Mouse (Mus musculus) thymus, adult 2 months (tissue): ENCODE results near the gene Ncapd3. TPM values are rescaled to one million over a fixed set of nuclear protein-coding genes. Genes with fewer than 3 reads are reported as not detected.

Source experiments
- DNase-seq: peaks from one replicate; pipeline ENCODE4 v3.0.0; 2021
- H3K27ac ChIP-seq: fragments of 200-500 bp; 2 replicates; pipeline ENCODE4 v1.5.1; 2012; ENCODE audit warnings: low read length, control low read depth; ENCODE audit not compliant: control insufficient read depth, insufficient read depth
- H3K27me3 ChIP-seq: fragments of 200-500 bp; 2 replicates; pipeline ENCODE4 v1.6.1; 2012; ENCODE audit warnings: mild to moderate bottlenecking, low read length, moderate library complexity, mixed read lengths; ENCODE audit not compliant: control insufficient read depth, insufficient read depth
- H3K36me3 ChIP-seq: fragments of 200-500 bp; 2 replicates; pipeline ENCODE4 v1.6.1; 2012; ENCODE audit warnings: mild to moderate bottlenecking, low read length, moderate library complexity; ENCODE audit not compliant: control insufficient read depth, insufficient read depth
- H3K4me1 ChIP-seq: fragments of 200-500 bp; replicated peaks from 2 replicates; pipeline ENCODE4 v1.6.1; 2012; ENCODE audit warnings: low read length; ENCODE audit not compliant: control insufficient read depth, insufficient read depth
- H3K4me3 ChIP-seq: fragments of 200-500 bp; 2 replicates; pipeline ENCODE4 v1.5.1; 2012; ENCODE audit warnings: mild to moderate bottlenecking, low read length, control low read depth, moderate library complexity; ENCODE audit not compliant: control insufficient read depth, insufficient read depth
- CTCF ChIP-seq: fragments of 200-500 bp; IDR thresholded peaks from 2 replicates; pipeline ENCODE4 v1.5.1; 2012; ENCODE audit warnings: mild to moderate bottlenecking, control low read depth, low read length, moderate library complexity, borderline replicate concordance; ENCODE audit not compliant: control insufficient read depth, poor library complexity, insufficient read depth; ENCODE audit errors: extremely low read depth
- POLR2A ChIP-seq: fragments of 200-500 bp; IDR thresholded peaks from 2 replicates; pipeline ENCODE4 v1.6.1; 2012; ENCODE audit warnings: mild to moderate bottlenecking, low read length, control low read depth, moderate library complexity; ENCODE audit not compliant: control insufficient read depth, poor library complexity, insufficient read depth; ENCODE audit errors: extremely low read depth
- WGBS: fragments of 180-500 bp; shearing (Covaris S2); methylation state at CpG from one replicate; pipeline ENCODE4 v1.1.7; 2018; 5-methylcytosine and 5-hydroxymethylcytosine counted together
- polyA plus RNA-seq: library from polyadenylated mRNA; depleted of rRNA; stranded (reverse); fragments of >200 nt; gene quantifications from 2 replicates; pipeline ENCODE4 v1.2.3, GENCODE M21; 2012

Ncapd3 gene
- polyA plus RNA-seq, 1 experiment: 75.5 TPM

- WGBS: 96% methylated on average over 6 of the region's 6 CpGs
- no peaks in the 10 kb centered on the region for H3K4me1 ChIP-seq
- DNase-seq: no peak
- TF ChIP-seq CTCF (no peak), POLR2A (no peak)
- H3K27me3 ChIP-seq: no peaks in the 10 kb centered on the region
- no peak overlapping the region for H3K27ac ChIP-seq
- H3K4me3 ChIP-seq: no peak overlapping the region
- H3K36me3 ChIP-seq: no peaks in the 10 kb centered on the region
These were observed 96.6 kb downstream of the Ncapd3 start for GRCm38 (mm10) chr9:27126543-27126942.

DNA sequence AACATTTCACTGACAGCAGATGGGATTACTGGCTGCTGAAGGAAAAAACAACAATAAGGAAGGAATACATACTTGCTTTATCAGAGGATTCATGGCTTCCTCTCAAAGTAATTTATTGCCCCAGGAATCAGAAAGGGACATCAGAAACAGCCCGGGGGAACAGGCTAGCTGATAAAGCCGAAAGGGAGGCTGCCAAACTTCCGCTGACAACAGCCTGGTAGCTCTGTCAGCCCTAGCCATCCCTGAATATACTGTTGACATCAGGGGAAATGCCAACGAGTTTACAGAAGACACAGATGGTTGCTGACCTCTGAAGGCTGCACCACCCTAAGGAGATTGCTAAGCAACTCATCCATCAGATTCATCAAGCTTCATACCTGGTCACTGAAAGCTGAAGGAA is 98.7 kb downstream of the Ncapd3 start:
- Histone ChIP-seq H3K4me1 (no peaks in the 10 kb centered on the region), H3K27ac (no peak overlapping the region), H3K4me3 (no peak overlapping the region), H3K36me3 (no peaks in the 10 kb centered on the region), H3K27me3 (no peaks in the 10 kb centered on the region)
- WGBS: 72% methylated on average over 4 of the region's 4 CpGs
- TF ChIP-seq CTCF: no peak
- no peak for TF ChIP-seq POLR2A
- DNase-seq: no peak

GRCm38 (mm10) chr9:27134410-27134809 is 104.4 kb downstream of the Ncapd3 start:
- H3K27ac ChIP-seq: no peak overlapping the region
- peak; percentile 5 for DNase-seq
- no peak for TF ChIP-seq POLR2A
- no peak for TF ChIP-seq CTCF
- 62% methylated on average over 1 of the region's 1 CpGs for WGBS
- H3K36me3 ChIP-seq: no peaks in the 10 kb centered on the region
- H3K4me3 ChIP-seq: no peak overlapping the region
- no peaks in the 10 kb centered on the region for H3K4me1 ChIP-seq
- no peaks in the 10 kb centered on the region for H3K27me3 ChIP-seq

GRCm38 (mm10) chr9:27135372-27135771 is 105.4 kb downstream of the Ncapd3 start:
- no peaks in the 10 kb centered on the region for H3K27me3 ChIP-seq
- TF ChIP-seq CTCF (no peak), POLR2A (no peak)
- no peak overlapping the region for H3K27ac ChIP-seq
- no peaks in the 10 kb centered on the region for H3K4me1 ChIP-seq
- WGBS: 94% methylated on average over 7 of the region's 7 CpGs
- no peak overlapping the region for H3K4me3 ChIP-seq
- no peaks in the 10 kb centered on the region for H3K36me3 ChIP-seq
- no peak for DNase-seq

GRCm38 (mm10) chr9:27136651-27137050 is 106.7 kb downstream of the Ncapd3 start:
- Histone ChIP-seq H3K27me3 (no peaks in the 10 kb centered on the region), H3K4me1 (no peaks in the 10 kb centered on the region), H3K36me3 (no peaks in the 10 kb centered on the region), H3K4me3 (no peak overlapping the region), H3K27ac (no peak overlapping the region)
- 96% methylated on average over 8 of the region's 8 CpGs for WGBS
- no peak for DNase-seq
- no peak for TF ChIP-seq CTCF
- no peak for TF ChIP-seq POLR2A

GRCm38 (mm10) chr9:27140432-27141065 is 110.6 kb downstream of the Ncapd3 start:
- Histone ChIP-seq H3K4me1 (no peaks in the 10 kb centered on the region), H3K4me3 (no peak overlapping the region), H3K27me3 (no peaks in the 10 kb centered on the region), H3K36me3 (no peaks in the 10 kb centered on the region), H3K27ac (no peak overlapping the region)
- DNase-seq: no peak
- WGBS: 96% methylated on average over 10 of the region's 10 CpGs
- TF ChIP-seq CTCF (no peak), POLR2A (no peak)
